Mouse (Mus musculus) embryonic facial prominence, embryonic 14.5 days (tissue): ENCODE measurements around the gene H2-Aa. TPM values are rescaled to one million over a fixed set of nuclear protein-coding genes. Genes with fewer than 3 reads are reported as not detected.

Experiments
- ATAC-seq: fragments of 200-750 bp; cut with Nextera tagmentation; 2 replicates; pipeline ENCODE4 v1.8.0; 2017; ENCODE audit warnings: low read depth, moderate number of reproducible peaks, moderate TSS enrichment
- DNase-seq: peaks from one replicate; pipeline ENCODE4 v3.0.0-alpha.2; 2015; ENCODE audit warnings: low spot score
- H3K27ac ChIP-seq: fragments of 300-500 bp; sonication (generic); replicated peaks from 2 replicates; pipeline ENCODE4 v1.5.1; 2014; ENCODE audit warnings: low read depth, mild to moderate bottlenecking, low read length, moderate library complexity
- H3K27me3 ChIP-seq: fragments of 300-500 bp; sonication (generic); replicated peaks from 2 replicates; pipeline ENCODE4 v1.6.1; 2014; ENCODE audit warnings: low read length; ENCODE audit not compliant: control insufficient read depth, insufficient read depth
- H3K36me3 ChIP-seq: fragments of 300-500 bp; sonication (generic); 2 replicates; pipeline ENCODE4 v1.6.1; 2014; ENCODE audit warnings: low read length, mixed read lengths; ENCODE audit not compliant: control insufficient read depth, insufficient read depth
- H3K4me1 ChIP-seq: fragments of 300-500 bp; sonication (generic); 2 replicates; pipeline ENCODE4 v1.6.1; 2014; ENCODE audit warnings: antibody characterized with exemption, low read length; ENCODE audit not compliant: control insufficient read depth, insufficient read depth
- H3K4me2 ChIP-seq: fragments of 300-500 bp; sonication (generic); 2 replicates; pipeline ENCODE4 v1.6.1; 2014; ENCODE audit warnings: low read depth, mild to moderate bottlenecking, low read length, moderate library complexity, mixed read lengths
- H3K4me3 ChIP-seq: fragments of 300-500 bp; sonication (generic); 2 replicates; pipeline ENCODE4 v1.5.1; 2014; ENCODE audit warnings: low read depth, mild to moderate bottlenecking, low read length
- H3K9ac ChIP-seq: fragments of 300-500 bp; sonication (generic); 2 replicates; pipeline ENCODE4 v1.6.1; 2014; ENCODE audit warnings: low read depth, mild to moderate bottlenecking, low read length, moderate library complexity, mixed read lengths
- H3K9me3 ChIP-seq: fragments of 300-500 bp; sonication (generic); 2 replicates; pipeline ENCODE4 v1.6.1; 2016; ENCODE audit warnings: low read length; ENCODE audit not compliant: control insufficient read depth
- WGBS: fragments of 180-500 bp; shearing (Covaris S2); extraction: QIAGEN DNeasy Blood & Tissue Kit; methylation state at CpG from one replicate; pipeline ENCODE4 v1.1.7; 2014; 5-methylcytosine and 5-hydroxymethylcytosine counted together
- polyA plus RNA-seq: library from polyadenylated mRNA; unstranded; fragments of >200 nt; fragmentation: Nextera tagmentation; extraction: Ambion mirVana; gene quantifications from 2 replicates; pipeline ENCODE4 v1.2.1, GENCODE M21; 2014

Gene H2-Aa
- polyA plus RNA-seq, 1 experiment from 2014 or later: 5.7 TPM

DNA sequence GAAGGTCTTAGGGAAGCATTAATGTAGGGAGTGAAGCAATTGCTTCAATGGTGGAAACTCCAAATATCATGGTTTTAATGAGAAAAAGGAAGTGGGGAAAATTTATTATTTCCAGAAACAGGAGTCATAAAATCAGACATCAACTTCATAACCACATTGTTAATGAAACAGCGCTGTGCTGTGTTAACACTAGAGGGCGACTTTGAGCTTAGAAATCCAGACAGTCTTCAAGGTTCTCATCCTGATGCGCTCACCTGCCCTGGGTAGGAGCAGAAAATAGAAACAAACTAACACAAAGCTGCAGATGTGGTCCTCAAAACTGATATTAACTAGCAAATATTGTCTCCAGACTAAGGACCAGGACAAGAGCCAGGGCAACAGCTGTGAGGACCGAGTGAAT, 37.7 kb downstream of the H2-Aa start:
- H3K9me3 ChIP-seq: no peaks in the 10 kb centered on the region
- DNase-seq (peak; percentile 75), ATAC-seq (no peak)
- no peaks in the 10 kb centered on the region for H3K36me3 ChIP-seq
- WGBS: 15% methylated on average over 4 of the region's 4 CpGs
- H3K4me1 ChIP-seq: no peaks in the 10 kb centered on the region
- no peak overlapping the region for H3K4me3 ChIP-seq
- no peak overlapping the region for H3K4me2 ChIP-seq
- no peak overlapping the region for H3K9ac ChIP-seq
- H3K27me3 ChIP-seq: no peaks in the 10 kb centered on the region
- H3K27ac ChIP-seq: no peak overlapping the region

DNA sequence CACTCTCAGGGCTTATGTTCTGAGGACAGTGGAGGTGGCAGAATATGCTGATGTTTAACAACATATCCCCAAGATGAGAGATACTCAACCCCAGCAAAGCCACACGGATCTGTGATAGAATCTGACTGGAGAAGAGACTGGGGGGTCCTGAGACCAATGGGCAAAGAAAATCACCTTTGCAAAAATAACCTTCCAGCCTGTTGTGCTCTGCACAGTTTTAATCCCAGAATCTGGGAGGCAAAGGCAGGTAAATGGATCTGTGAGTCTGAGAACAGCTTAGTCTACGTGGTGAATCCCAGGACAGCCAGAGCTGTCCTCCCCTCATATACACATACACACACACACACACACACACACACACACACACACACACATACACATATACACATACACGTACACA, 38.3 kb downstream of the H2-Aa start:
- Histone ChIP-seq H3K27me3 (no peaks in the 10 kb centered on the region), H3K4me2 (no peak overlapping the region), H3K36me3 (no peaks in the 10 kb centered on the region), H3K9me3 (no peaks in the 10 kb centered on the region), H3K9ac (no peak overlapping the region), H3K4me1 (no peaks in the 10 kb centered on the region), H3K4me3 (no peak overlapping the region), H3K27ac (no peak overlapping the region)
- WGBS: 47% methylated on average over 3 of the region's 3 CpGs
- ATAC-seq (no peak), DNase-seq (no peak)

DNA sequence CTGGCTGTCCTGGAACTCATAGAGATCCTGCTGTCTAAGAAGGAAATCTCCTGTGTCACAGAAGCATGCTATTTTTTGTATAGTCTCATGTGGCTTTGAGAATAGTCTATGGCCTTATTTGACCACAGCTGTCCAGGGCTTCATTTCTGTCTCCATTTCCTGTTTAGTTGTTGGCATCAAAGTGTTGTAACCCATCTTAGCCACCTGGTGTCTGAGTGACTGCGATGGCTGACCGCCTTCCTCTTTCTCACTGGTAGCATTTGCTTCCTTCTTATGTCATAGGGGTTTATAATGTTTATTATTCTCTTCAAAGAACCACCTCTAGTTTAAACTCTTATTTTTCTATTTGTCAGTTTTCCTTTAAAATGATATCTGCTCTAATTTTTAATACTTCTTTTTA, 38.9 kb downstream of the H2-Aa start:
- Histone ChIP-seq H3K27ac (no peak overlapping the region), H3K4me1 (no peaks in the 10 kb centered on the region), H3K36me3 (no peaks in the 10 kb centered on the region), H3K4me3 (no peak overlapping the region), H3K9ac (no peak overlapping the region), H3K27me3 (no peaks in the 10 kb centered on the region), H3K4me2 (no peak overlapping the region), H3K9me3 (no peaks in the 10 kb centered on the region)
- WGBS: 68% methylated on average over 2 of the region's 2 CpGs
- DNase-seq (no peak), ATAC-seq (no peak)

DNA sequence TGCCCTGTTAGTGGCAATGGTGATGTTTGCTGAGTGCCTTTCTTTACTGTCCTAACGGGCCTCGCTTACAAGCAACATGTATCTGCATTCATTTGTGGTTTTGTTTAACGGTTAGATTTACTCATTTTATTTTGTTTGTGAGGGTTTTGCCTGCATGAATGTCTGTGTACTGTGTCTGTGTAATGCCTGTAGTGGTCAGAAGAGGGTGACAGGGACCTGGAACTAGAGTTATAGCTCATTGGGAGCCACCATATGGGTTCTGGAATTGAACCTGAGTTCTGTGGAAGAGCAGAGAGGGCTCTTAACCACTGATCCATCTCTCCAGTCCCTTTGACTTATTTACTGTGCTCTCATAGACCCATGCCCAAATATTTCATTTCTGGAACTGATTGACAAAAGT, 40.6 kb downstream of the H2-Aa start:
- no peak overlapping the region for H3K9ac ChIP-seq
- ATAC-seq (no peak), DNase-seq (no peak)
- H3K4me2 ChIP-seq: no peak overlapping the region
- no peaks in the 10 kb centered on the region for H3K4me1 ChIP-seq
- H3K4me3 ChIP-seq: no peak overlapping the region
- WGBS: 82% methylated on average over 3 of the region's 3 CpGs
- no peaks in the 10 kb centered on the region for H3K36me3 ChIP-seq
- H3K9me3 ChIP-seq: no peaks in the 10 kb centered on the region
- no peak overlapping the region for H3K27ac ChIP-seq
- H3K27me3 ChIP-seq: no peaks in the 10 kb centered on the region

DNA sequence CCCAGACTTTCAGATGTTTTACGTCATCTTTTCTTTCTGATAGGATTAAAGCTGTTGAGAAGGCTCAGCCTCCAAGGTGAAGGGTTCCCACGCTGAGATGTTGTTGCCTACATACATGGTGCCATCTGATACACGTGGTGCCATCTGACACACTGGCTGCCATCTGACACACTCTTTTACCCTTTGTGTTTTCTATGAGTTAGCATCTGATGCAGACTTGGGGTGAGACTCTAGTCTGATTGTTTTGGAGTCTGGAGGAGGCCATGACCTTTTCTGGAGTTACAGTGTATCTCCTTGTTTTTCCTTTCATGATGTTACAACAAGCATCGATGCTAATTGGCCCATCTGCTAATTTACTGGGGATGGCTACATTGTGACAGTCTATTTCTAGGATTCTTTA, 43.0 kb downstream of the H2-Aa start:
- DNase-seq (no peak), ATAC-seq (no peak)
- Histone ChIP-seq H3K4me1 (no peaks in the 10 kb centered on the region), H3K9me3 (peaks cover 6% of the 10 kb centered on the region; the same call in 1 of the 2 replicates), H3K4me2 (no peak overlapping the region), H3K4me3 (no peak overlapping the region), H3K27me3 (no peaks in the 10 kb centered on the region), H3K9ac (no peak overlapping the region), H3K36me3 (no peaks in the 10 kb centered on the region), H3K27ac (no peak overlapping the region)
- 67% methylated on average over 4 of the region's 4 CpGs for WGBS

DNA sequence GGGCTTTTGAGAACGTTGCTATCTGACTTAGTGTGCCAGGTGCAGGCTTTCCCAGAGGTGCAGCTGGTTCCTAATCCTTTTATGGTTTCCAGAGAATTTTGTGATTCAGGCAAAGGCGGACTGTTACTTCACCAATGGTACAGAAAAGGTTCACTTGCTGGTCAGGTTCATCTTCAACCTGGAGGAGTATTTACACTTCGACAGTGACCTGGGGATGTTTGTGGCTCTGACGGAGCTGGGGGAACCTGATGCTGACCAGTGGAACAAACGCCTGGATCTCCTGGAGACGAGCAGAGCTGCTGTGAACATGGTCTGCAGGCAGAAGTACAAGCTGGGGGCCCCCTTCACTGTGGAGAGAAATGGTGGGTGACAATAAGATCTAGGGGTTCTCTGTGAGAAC, 46.7 kb downstream of the H2-Aa start:
- WGBS: 77% methylated on average over 6 of the region's 6 CpGs
- Histone ChIP-seq H3K27ac (no peak overlapping the region), H3K9ac (no peak overlapping the region), H3K27me3 (no peaks in the 10 kb centered on the region), H3K36me3 (no peaks in the 10 kb centered on the region), H3K4me2 (no peak overlapping the region), H3K4me3 (no peak overlapping the region), H3K4me1 (no peaks in the 10 kb centered on the region), H3K9me3 (peaks cover 6% of the 10 kb centered on the region; the same call in 1 of the 2 replicates)
- DNase-seq (no peak), ATAC-seq (no peak)

DNA sequence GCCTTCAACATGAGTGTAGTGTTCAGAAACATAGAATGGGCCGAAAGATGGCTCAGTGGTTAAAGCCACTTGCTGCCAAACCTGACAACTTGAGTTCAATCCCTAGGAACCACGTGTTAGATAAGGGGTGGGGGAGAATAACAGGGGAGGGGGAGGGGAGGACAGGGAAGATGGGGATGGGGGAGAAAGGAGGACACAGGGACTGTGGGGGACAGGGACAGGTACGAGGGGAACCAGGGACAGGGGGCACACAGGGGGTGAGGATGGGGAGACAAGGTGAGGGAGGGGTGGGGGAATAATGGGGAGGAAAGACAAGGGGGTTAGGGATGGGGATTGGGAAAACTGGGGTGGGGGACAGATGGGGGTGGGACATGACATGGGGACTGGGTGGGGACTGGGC, 47.3 kb downstream of the H2-Aa start:
- Histone ChIP-seq H3K4me2 (no peak overlapping the region), H3K27me3 (no peaks in the 10 kb centered on the region), H3K4me3 (no peak overlapping the region), H3K9me3 (peaks cover 6% of the 10 kb centered on the region; the same call in 1 of the 2 replicates), H3K4me1 (no peaks in the 10 kb centered on the region), H3K27ac (no peak overlapping the region), H3K9ac (no peak overlapping the region), H3K36me3 (no peaks in the 10 kb centered on the region)
- DNase-seq: no peak
- no peak for ATAC-seq
- WGBS: 63% methylated on average over 3 of the region's 3 CpGs

DNA sequence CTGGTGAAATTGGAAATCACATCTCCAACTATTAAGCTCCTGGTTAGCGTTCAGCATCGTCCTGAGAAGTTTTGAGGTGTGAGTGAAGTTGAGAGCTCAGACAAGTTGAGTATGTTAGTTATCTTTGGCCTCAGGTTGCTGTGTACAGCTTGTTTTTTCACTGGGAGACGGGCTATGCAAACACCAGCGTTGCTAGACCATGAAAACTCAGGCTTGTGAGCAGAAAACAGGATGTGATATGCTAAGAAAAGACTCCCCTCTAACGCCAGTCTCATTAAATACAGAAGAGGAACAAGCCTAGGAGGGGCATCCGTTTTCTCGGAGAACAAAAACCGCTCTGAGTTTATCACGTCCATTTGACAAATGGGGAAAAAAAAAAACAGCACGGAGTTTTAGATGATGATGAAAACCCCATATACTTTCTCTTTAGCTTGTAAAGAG, 48.0 kb downstream of the H2-Aa start:
- DNase-seq: no peak
- no peak for ATAC-seq
- Histone ChIP-seq H3K36me3 (no peaks in the 10 kb centered on the region), H3K4me3 (no peak overlapping the region), H3K9ac (no peak overlapping the region), H3K4me2 (no peak overlapping the region), H3K27me3 (no peaks in the 10 kb centered on the region), H3K27ac (no peak overlapping the region), H3K4me1 (no peaks in the 10 kb centered on the region), H3K9me3 (peaks cover 6% of the 10 kb centered on the region; the same call in 1 of the 2 replicates)
- 65% methylated on average over 10 of the region's 10 CpGs for WGBS

DNA sequence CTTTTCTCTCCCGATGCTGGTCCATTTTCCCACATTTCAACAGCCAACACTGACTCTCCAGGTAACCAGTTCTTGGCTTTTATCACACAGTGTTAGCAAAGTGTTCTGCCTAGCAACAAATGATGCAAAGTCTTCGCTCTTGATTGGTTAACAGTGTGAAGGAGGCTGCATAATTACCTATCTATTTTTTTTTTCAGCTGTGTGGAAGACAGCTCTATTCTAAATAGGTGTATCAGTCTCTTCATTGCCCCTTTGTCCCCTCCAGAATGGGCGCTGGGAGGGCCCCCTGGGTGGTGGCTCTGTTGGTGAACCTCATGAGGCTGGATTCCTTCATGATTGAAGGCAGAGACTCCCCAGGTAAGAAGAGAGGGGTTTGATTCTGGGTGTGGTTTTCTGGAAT, 48.9 kb downstream of the H2-Aa start, which contains the start of gene H2-Ob:
Gene H2-Ob (plus strand): TSS at position 198 of the 400 bp plus-strand sequence.
- Histone ChIP-seq H3K9ac (no peak within 1 kb of the TSS), H3K4me1 (no peaks in the 10 kb centered on the region), H3K9me3 (peaks cover 6% of the 10 kb centered on the region; the same call in 1 of the 2 replicates), H3K27ac (no peak within 1 kb of the TSS), H3K36me3 (no peaks in the 10 kb centered on the region), H3K4me3 (no peak within 1 kb of the TSS), H3K4me2 (no peak within 1 kb of the TSS), H3K27me3 (no peaks in the 10 kb centered on the region)
- ATAC-seq (no peak), DNase-seq (peak; percentile 52)
- 66% methylated on average over 3 of the region's 3 CpGs for WGBS
